Comparison of ENCODE assay signal across 17 mouse cellular contexts in the genomic region with DNA sequence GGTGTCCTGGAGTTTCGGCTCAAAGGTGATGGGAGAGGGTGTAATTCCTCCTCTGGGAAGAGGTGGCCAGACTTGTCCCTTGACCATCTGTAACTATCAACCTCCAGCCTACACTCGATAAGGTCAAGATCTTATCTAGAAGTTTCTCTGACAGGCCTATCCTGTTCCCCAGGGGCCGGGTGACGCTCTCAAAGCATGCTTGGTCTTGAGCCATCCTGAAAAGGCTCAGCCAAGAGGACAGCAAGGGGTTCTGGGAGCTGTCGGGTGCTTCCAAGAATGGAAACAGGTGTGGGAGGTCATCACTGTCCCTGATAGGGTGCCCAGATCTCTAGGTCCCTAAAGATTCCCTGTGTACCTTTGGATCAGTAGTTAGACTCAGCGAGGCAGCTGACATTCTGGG.
"Had no signal": no experiment of that assay in that cellular context is flagged by ENCODE, and none has a peak within 500 bp of the region (broad histone marks: within the 10 kb centered on the region; RNA-seq: fewer than 3 reads in every experiment).

No protein-coding gene starts in this region.

- H3K27ac ChIP-seq: neural tube, embryonic 12.5 days; neural tube, embryonic 13.5 days; neural tube, embryonic 15.5 days; stomach, embryonic 15.5 days; stomach, postnatal 0 days had no signal

- DNase-seq: retina, postnatal 1 day; right cerebral cortex, adult 18-20 months; right cerebral cortex, postnatal 14 days; right cerebral cortex, postnatal 25 days; right cerebral cortex, postnatal 4 days; spleen, adult 18-20 months; thymus, adult 18-20 months; thymus, adult 2 months; thymus, postnatal 14 days; thymus, postnatal 25 days; thymus, postnatal 36 days; thymus, postnatal 4 days had no signal

- H3K4me3 ChIP-seq: neural tube, embryonic 12.5 days; neural tube, embryonic 13.5 days; neural tube, embryonic 15.5 days; stomach, embryonic 15.5 days had no signal

- H3K4me2 ChIP-seq: neural tube, embryonic 12.5 days; neural tube, embryonic 13.5 days; neural tube, embryonic 15.5 days; stomach, embryonic 15.5 days had no signal

- H3K36me3 ChIP-seq: neural tube, embryonic 12.5 days; neural tube, embryonic 13.5 days; neural tube, embryonic 15.5 days; stomach, embryonic 15.5 days had no signal

- H3K9ac ChIP-seq: neural tube, embryonic 12.5 days; neural tube, embryonic 13.5 days; neural tube, embryonic 15.5 days; stomach, embryonic 15.5 days had no signal

- H3K9me3 ChIP-seq: neural tube, embryonic 12.5 days; neural tube, embryonic 13.5 days; neural tube, embryonic 15.5 days; stomach, embryonic 15.5 days had no signal

- H3K27me3 ChIP-seq: neural tube, embryonic 15.5 days had no signal
